Mouse (Mus musculus) cerebellum, postnatal 14 days (tissue): ENCODE results near the gene Adamtsl3.

Experiments used
- DNase-seq, 2 experiments: peaks; one replicate each; pipeline ENCODE4 v3.0.0; 2021; ENCODE audit warnings: mixed read lengths in 2 of 2

Gene Adamtsl3

GRCm38 (mm10) chr7:82504101-82504500 lies 168.6 kb downstream of the Adamtsl3 start:
- peak; percentile 71 to 75 for DNase-seq

- no peak for DNase-seq
Observed at GRCm38 (mm10) chr7:82530583-82530982, 195.1 kb downstream of the Adamtsl3 start.

DNA sequence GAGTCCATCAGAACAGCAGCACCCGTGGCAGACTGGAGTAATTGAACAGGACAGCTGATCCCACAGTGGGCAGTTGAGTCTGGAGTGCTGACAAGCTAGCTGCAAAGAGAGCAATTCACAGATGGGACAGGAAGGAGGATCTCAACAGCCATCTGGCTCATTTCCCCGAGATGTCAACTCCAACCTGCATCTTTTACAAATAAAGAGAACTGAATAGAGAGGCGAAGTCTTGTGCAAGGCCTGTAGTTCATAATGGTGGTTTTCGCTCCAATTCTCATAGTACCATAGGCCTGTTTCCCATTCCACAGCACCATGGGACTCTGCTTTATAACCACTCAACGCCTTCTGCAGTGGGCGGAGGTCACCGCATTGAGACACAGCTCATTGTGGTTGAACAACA lies 195.9 kb downstream of the Adamtsl3 start:
- DNase-seq, result peak; percentile 48 to 55

GRCm38 (mm10) chr7:82533188-82533587 lies 197.7 kb downstream of the Adamtsl3 start:
- DNase-seq, result peak; percentile 15 to 32

DNA sequence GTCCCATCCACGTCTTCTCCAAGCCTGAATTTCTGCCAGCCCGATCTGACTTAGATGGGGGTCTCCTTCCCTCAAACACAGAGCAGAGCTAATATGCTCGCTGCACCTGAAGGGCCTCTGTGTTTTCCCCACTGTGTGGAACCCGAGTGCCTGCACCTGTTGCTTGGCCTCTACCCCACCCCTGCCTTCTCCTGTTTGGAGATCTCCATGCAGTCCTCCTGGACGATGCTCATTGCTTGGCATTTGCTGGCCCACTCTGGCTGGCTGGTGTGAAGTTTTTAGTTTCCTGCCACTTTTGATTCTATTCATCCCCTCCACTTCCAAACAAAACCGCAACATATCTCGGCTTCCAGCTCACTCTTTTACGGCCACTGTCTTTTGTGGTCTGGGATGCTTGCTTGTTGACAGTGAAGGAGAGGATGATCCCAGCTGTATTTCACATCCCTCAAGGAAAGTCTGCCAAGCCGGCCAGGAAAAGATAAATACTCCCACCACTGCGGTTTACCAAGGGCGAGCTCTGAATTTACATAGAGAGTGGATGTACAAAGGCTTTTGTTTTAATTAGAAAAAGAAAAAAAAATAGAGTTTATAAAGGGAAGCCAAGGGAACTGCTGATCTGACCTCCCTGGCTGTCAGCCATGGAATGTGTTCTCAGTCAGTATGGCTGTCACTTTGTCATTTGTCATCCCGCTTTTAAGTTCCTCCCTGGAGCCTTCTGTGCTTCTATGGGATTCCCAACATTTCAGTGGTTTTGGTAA lies 198.4 kb downstream of the Adamtsl3 start:
- DNase-seq, result peak in 1 of 2 experiments; percentile 16

GRCm38 (mm10) chr7:82544390-82544919 lies 209.0 kb downstream of the Adamtsl3 start:
- no peak for DNase-seq

GRCm38 (mm10) chr7:82552005-82552404 lies 216.5 kb downstream of the Adamtsl3 start:
- no peak for DNase-seq

DNA sequence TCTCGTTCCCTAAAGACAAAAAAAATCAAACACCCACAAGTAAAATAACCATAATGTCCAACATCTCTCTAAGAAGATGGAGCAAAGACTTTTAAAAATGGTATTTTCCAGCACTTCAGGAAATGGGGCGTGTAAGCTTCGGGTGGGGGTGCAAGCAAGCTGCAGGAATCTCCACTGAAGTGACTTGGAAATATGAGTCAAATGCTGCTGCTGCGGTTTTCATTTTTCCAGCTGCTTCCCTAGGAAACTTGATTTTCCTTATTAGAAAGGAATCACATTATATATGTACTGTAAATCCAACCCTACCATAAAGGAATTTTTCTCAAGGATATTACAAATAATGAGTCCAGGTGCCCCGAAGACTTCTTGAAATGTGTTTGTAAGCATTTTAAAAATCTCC lies 220.3 kb downstream of the Adamtsl3 start:
- DNase-seq, result no peak

DNA sequence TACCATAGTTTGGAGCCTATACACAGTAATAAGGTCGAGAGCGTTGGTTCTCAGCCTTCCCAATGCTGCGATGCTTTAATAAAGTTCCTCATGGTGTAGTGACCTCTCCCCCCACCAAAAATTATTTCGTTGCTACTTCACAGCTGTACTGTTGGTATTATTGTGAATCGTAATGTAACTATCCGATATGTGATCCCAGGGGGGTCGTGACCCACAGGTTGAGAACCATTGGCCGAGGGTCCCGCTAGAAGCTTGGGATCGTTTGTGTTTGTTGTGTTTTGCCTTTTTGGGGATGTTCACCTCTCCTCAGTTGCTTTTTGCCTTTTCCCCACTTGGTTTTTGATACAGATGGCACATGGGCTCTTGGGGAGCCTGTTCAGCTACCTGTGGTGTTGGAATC lies 220.9 kb downstream of the Adamtsl3 start:
- DNase-seq, result no peak

DNA sequence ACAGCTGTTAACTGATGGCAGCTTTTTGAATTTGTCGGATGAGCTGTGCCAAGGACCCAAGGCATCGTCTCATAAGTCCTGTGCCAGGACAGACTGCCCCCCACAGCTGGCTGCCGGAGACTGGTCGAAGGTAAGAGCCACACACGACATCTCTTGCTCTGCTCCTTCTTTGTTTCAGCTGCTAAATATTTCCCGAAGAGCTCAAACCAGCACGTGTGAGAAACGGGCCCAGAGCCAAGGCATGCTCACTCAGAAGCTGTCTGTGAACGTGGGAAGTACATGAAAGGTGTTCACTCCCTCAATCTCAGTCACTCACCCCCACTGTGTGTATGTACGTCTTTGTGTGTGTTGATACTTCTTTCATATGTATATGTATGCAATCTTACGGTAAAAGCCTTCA lies 221.6 kb downstream of the Adamtsl3 start:
- peak; percentile 24 to 44 for DNase-seq

- DNase-seq, result no peak
Observed at GRCm38 (mm10) chr7:82566688-82567087, 231.2 kb downstream of the Adamtsl3 start.

DNA sequence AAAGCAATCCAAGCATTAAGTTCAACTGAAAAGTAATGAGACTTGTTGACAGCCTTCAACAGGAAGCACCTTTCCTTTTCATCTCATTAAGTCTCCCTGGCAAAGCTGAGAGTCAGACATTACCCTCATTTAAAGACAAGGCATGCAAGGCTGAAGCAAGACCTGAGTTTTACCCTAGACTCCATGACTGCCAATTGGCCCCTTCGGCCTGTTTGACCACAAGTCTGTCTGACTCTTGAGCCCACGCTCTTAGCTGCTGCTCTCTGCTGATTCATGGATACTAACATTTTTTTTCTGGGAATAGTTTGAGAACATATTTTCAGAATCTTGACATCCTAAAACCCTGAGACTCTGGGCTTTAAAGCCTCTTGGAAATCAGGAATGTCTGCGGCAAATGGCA lies 232.3 kb downstream of the Adamtsl3 start:
- no peak for DNase-seq

GRCm38 (mm10) chr7:82572981-82573380 lies 237.5 kb downstream of the Adamtsl3 start:
- DNase-seq, result peak; percentile 37 to 69

DNA sequence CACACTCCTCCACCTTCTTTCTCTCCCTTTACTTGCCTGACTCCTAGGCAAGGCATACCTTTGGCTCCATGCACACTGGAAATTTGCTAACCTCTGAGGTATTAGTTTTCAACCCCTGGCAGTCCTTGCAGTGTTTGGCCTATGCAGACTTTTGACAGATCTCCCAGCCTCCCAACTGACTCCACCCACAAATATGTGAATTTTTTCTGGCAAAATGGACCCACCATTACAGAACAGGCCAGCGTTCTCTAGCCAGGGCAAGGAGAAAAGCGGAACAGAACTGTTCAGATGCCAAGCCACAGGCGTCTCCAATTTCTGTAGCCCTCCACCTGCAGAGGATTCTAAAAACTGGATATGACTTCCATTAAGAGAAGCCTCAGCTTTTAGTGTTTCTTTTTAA lies 244.5 kb downstream of the Adamtsl3 start:
- no peak for DNase-seq

DNA sequence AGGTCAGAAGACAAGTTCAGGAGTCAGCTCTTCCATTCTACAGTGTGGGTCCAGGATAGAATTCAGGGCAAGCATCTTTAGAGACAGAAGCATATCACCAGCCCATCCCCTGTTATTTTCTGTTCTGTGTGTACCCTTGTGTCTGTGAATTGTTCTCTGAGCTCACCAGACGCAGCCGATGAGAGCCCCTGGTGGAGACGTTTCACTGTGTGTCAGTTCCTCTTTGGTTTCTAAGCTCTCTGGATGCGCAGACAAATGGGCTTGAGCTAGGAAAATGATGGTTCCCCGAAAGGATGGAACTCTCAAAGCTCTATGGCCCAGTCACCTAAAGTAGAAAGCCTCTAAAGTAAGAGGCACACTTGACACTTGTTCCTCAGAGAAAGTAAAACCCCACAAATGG lies 246.3 kb downstream of the Adamtsl3 start:
- no peak for DNase-seq

- DNase-seq, result no peak
Observed at GRCm38 (mm10) chr7:82582534-82582933, 247.0 kb downstream of the Adamtsl3 start.

DNA sequence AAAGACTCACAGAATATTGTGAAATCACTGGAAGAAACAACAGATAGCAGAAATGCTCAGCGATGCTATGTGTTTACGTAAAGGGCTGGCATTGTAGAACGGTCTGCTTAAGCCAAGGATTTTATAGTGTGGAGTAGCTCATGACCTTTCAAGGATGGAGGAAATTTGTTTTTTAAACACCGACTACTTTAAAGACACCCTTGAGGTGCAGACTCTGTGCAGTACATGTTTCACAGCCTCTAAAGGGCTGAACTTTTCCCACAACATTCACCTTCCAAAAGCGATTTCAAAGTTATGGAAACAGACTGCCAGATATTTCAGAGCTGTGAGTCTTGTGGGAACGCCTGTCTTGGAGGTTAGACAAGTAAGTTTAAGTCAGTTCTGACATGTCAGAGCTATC lies 255.4 kb downstream of the Adamtsl3 start:
- no peak for DNase-seq

DNA sequence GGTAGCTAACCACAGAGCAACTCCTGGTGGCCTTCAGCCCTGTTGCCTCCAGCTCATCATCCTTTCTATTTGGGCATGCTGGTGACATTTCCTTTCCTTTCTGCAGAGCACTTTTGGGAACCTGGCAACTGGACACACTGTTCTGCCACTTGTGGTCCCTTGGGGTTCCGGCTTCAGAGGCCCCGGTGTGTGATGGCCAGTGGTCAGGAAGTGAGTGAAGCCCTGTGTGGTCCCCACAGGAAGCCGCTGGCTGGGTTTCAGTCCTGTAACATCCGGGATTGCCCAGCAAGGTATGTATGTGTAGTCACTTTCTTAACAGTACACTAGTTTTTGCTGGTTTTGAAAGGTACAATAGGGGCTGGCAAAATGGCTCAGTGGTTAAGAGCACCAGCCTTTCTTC lies 266.5 kb downstream of the Adamtsl3 start:
- no peak for DNase-seq

- no peak for DNase-seq
Observed at GRCm38 (mm10) chr7:82605425-82605824, 269.9 kb downstream of the Adamtsl3 start.

DNA sequence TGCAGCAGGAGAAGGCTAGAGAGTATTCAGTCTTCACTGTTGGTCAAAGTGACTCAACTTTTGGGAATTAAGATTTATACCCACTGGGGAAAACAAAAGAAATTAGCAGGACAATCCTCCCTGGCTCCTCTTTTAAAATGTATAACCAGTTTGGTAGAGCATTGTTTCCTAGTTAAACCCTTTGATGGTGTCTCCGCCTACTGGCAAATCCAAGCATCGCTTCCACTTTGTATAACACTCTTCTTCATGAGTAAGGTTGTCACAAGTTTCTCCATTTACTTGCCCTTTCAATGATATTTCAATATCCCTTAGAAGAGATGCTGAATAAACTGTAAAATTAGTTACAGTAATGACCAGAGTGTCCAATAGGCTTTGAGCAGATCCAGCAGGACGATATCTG lies 274.1 kb downstream of the Adamtsl3 start:
- DNase-seq, result peak; percentile 38 to 51

DNA sequence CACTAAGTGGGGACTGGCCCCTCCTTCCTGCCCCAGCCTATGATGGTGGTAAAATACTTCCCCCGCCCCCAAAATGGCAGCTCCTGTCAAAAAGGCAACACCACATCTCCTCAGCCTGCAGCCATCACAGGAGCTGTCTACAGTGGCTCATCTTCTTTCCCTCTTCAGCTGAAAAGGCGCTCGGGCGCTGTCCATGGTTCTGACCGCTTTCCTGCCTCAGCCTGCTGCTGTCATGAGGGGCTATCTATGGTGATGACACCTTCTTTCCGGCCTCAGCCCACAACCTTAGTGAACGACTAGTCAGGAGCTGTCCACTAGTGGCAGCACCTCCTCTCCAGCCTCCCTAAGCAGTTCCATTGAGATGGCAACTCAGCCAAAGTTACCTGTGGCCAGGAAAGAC lies 289.8 kb downstream of the Adamtsl3 start:
- DNase-seq, result no peak

GRCm38 (mm10) chr7:82647183-82647582 lies 311.7 kb downstream of the Adamtsl3 start:
- DNase-seq, result no peak

DNA sequence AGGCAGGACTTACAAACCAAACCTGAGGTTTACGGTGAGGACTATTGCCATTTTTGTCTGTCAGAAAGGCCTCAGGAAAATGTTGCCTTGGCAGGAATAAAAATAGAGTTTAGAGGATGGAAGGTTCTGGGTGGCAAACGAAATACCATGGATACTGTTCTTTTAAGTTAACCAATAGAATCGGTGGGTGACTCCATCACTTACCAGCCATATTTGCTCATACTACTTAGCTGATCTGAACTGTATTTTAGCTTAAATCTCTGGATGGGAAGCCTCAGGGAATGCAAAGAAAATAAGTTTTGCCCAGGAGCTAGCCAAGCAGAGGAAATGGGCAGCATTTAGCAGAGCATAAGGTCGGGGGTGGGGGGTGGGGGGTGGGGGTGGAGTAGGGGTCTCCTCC lies 312.4 kb downstream of the Adamtsl3 start:
- DNase-seq, result no peak

GRCm38 (mm10) chr7:82648353-82649080 lies 313.0 kb downstream of the Adamtsl3 start, which contains the start of the genes Saxo2 and Efl1:
Gene Saxo2 (minus strand): TSS chr7:82648528.
Gene Efl1 (plus strand): TSS chr7:82648614.
- peak; percentile 98 to 99 for DNase-seq
